Comparison of ENCODE assay signal across 19 mouse cellular contexts in genomic region chr10:108366251-108366650, GRCm38 (mm10). TPM values are rescaled to one million over a fixed set of nuclear protein-coding genes. Genes with fewer than 3 reads are reported as not detected.
"Had no signal": no experiment of that assay in that cellular context is flagged by ENCODE, and none has a peak within 500 bp of the region (broad histone marks: within the 10 kb centered on the region; RNA-seq: fewer than 3 reads in every experiment).

No protein-coding gene starts in this region.

- H3K4me1 ChIP-seq: stomach, embryonic 15.5 days had no signal

- ATAC-seq: midbrain, embryonic 16.5 days had no signal

- H3K4me3 ChIP-seq: midbrain, embryonic 10.5 days; midbrain, embryonic 12.5 days; myocyte; neural tube, embryonic 13.5 days; neural tube, embryonic 15.5 days; stomach, embryonic 15.5 days had no signal

- H3K27ac ChIP-seq: midbrain, embryonic 10.5 days; midbrain, embryonic 12.5 days; neural tube, embryonic 13.5 days; neural tube, embryonic 15.5 days; stomach, embryonic 15.5 days; stomach, postnatal 0 days had no signal

- DNase-seq: lung, adult 18-20 months; lung, embryonic 14.5 days; lung, postnatal 10 days; lung, postnatal 4 days; midbrain, embryonic 14.5 days; retina, postnatal 1 day; right cerebral cortex, adult 18-20 months; thymus, adult 2 months; thymus, postnatal 25 days; thymus, postnatal 4 days had no signal

- H3K9me3 ChIP-seq: neural tube, embryonic 15.5 days; stomach, embryonic 15.5 days had no signal

- H3K36me3 ChIP-seq: midbrain, embryonic 12.5 days; neural tube, embryonic 13.5 days; neural tube, embryonic 15.5 days; stomach, embryonic 15.5 days had no signal

- H3K27me3 ChIP-seq: midbrain, embryonic 12.5 days; neural tube, embryonic 13.5 days; neural tube, embryonic 15.5 days; stomach, embryonic 15.5 days had no signal

- H3K9ac ChIP-seq: lung, embryonic 14.5 days; midbrain, embryonic 12.5 days; neural tube, embryonic 13.5 days; neural tube, embryonic 15.5 days; stomach, embryonic 15.5 days had no signal

- H3K4me2 ChIP-seq: lung, embryonic 14.5 days; midbrain, embryonic 12.5 days; neural tube, embryonic 13.5 days; neural tube, embryonic 15.5 days; stomach, embryonic 15.5 days had no signal

RNA-seq across cellular contexts. Expression of gene Pawr, which starts 34.3 kb away (rescaled TPM):
- total RNA-seq: megakaryocyte-erythroid progenitor cell, adult 5-6 weeks had no signal
